Mouse (Mus musculus): ENCODE results near the gene Nap1l1. TPM values are rescaled to one million over a fixed set of nuclear protein-coding genes. Genes with fewer than 3 reads are reported as not detected.

The Nap1l1 gene
- polyA plus RNA-seq, 1 experiment from 2014 or later, result 163 TPM

DNA sequence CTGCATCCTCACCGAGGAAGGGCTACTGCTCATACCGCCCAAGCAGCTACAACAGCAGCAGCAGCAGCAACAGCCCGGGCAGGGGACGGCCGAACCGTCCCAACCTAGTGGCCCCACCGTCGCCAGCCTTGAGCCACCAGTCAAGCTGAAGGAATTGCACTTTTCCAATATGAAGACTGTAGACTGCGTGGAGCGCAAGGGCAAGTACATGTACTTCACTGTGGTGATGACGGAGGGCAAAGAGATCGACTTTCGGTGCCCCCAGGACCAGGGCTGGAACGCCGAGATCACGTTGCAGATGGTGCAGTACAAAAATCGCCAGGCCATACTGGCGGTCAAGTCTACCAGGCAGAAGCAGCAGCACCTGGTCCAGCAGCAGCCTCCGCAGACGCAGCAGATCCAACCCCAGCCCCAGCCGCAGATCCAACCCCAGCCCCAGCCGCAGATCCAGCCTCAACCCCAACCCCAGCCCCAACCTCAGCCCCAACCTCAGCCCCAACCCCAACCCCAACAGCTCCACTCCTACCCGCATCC is 34.0 kb downstream of the Nap1l1 start:
- peak overlapping the region; percentile 86 for H3K4me2 ChIP-seq
- WGBS (ENCODE audit: insufficient replicate concordance), result under 1% methylated on average over 23 of the region's 23 CpGs
- H3K9me3 ChIP-seq (replicated peaks), result no peaks in the 10 kb centered on the region
- H3K27me3 ChIP-seq, result peaks cover 46% of the 10 kb centered on the region
- peak; percentile 9 for DNase-seq
- H3K4me1 ChIP-seq (replicated peaks), result peaks cover 48% of the 10 kb centered on the region
- H3K36me3 ChIP-seq, result no peaks in the 10 kb centered on the region
- ATAC-seq (ENCODE audit: low read depth), result no peak; the same call in none of the 2 replicates
- peak overlapping the region; percentile 73 for H3K27ac ChIP-seq
- peak overlapping the region; percentile 81 for H3K9ac ChIP-seq
- peak overlapping the region; percentile 73 for H3K4me3 ChIP-seq (replicated peaks)

DNA sequence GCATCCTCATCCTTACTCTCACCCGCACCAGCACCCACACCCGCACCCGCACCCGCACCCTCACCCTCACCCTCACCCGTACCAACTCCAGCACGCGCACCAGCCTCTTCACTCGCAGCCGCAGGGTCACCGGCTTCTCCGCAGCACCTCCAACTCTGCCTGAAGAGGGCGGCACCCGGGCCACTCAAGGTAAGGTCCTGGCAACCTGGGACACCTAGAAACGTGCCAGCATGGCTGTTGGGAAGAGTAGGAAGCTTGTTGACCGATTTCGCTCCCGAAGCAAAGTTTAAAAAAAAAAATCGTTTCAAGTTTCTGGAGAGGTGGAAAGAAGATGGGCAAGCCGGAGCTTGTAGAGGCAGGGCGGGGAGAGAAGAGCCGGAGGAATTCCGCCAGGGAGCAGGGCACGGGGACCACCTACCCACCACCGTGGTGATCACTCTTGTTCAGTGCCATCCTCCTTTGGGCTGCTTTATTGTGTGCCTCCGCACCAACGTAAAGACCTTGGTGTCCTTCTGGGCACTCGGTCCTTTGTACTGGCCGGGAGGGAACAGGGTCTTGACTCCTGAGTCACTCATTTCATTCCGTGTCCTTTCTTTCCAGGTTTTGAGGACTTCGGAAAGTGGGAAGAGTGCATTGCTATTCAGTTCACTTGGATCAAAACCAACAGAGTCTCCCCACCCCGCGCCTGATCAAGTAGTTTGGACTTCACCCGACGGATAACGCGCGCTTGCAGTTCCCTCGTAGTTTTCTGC is 34.6 kb downstream of the Nap1l1 start:
- DNase-seq (peak; percentile 40), ATAC-seq (ENCODE audit: low read depth) (no peak)
- peak overlapping the region; percentile 86 for H3K4me2 ChIP-seq
- H3K27ac ChIP-seq, result no peak overlapping the region; the same call in 1 of the 2 replicates
- H3K9me3 ChIP-seq (replicated peaks), result no peaks in the 10 kb centered on the region
- 4% methylated on average over 38 of the region's 38 CpGs for WGBS (ENCODE audit: insufficient replicate concordance)
- peak overlapping the region; percentile 81 for H3K9ac ChIP-seq
- H3K27me3 ChIP-seq, result peaks cover 46% of the 10 kb centered on the region
- H3K4me3 ChIP-seq (replicated peaks), result peak overlapping the region; percentile 73
- H3K4me1 ChIP-seq (replicated peaks), result peaks cover 46% of the 10 kb centered on the region
- H3K36me3 ChIP-seq, result no peaks in the 10 kb centered on the region

DNA sequence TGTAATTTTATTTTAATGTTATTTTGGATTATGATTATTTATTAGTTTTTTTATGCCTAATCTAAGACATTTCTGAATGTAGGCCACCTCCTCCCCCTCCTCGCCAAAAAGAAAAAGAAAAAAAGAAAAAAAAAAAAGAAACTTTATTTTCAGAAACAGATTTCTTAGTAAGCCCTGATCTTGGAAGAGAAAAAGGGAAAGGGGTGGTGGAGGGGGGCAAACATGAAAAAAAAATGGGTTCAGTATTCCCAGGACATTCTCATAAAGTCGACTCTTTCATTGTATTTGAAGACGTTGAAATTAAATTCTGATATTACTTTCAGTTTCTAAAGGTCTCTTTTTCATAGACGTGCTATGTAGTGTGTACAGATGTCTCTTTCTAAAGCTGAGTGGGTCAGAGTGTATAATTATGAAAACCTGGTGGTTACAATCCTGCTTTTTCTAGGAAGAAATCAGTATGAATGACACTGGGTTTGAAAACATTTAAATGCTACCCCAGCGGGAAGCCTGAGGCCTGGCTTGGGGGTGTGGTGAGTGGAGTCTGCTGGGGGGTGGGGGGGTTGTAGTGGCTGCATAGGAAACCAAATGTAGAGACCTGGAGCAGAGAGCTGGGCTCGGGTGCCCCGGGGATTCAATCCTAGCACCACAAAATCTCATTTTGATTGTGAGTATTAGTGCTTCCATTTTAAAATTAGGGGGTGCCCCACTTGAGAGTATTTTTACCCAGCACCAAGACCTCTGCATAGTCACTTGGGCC is 35.5 kb downstream of the Nap1l1 start:
- Histone ChIP-seq H3K9ac (peak overlapping the region; percentile 39; the same call in 1 of the 2 replicates), H3K4me3 (replicated peaks) (peak overlapping the region; percentile 73), H3K27ac (no peak overlapping the region), H3K27me3 (peaks cover 46% of the 10 kb centered on the region), H3K9me3 (replicated peaks) (no peaks in the 10 kb centered on the region), H3K4me2 (peak overlapping the region; percentile 86), H3K36me3 (no peaks in the 10 kb centered on the region), H3K4me1 (replicated peaks) (peaks cover 40% of the 10 kb centered on the region)
- no peak for DNase-seq
- no peak for ATAC-seq (ENCODE audit: low read depth)
- WGBS (ENCODE audit: insufficient replicate concordance), result 22% methylated on average over 7 of the region's 7 CpGs

DNA sequence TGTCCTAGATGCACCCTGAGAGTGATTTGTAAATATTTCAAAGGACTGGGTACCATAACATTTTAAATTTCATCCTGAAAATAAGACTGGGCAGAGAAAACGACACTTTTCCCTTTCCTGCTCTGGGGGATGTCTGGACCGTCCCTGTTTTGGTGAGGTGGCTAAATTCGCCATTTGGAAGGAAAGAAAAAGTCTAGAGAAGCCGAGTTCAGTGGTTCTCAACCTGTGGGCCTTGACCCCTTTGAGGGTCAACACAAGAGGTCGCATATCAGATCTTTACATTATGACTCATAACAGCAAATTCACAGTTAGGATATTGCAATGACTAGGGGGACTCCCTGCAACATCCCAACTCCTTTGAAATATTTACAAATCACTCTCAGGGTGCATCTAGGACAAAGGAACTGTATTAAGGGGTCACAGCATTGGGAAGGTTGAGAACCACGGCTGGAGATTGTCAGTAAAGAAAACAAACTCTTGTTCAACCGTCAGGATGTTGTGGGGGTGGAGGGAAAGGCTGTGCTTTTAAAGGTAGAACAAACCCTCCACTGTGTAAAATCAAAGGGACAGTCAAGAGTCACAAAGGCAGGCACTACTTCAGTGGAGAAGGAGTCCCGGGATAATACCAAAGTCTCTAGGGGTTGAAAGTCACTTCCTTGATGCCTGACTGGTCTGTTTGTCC is 36.2 kb downstream of the Nap1l1 start:
- Histone ChIP-seq H3K9me3 (replicated peaks) (no peaks in the 10 kb centered on the region), H3K4me3 (replicated peaks) (peak overlapping the region; percentile 23; the same call in 1 of the 2 replicates), H3K9ac (no peak overlapping the region), H3K36me3 (no peaks in the 10 kb centered on the region), H3K4me2 (peak overlapping the region; percentile 37), H3K27me3 (peaks cover 46% of the 10 kb centered on the region), H3K27ac (0 out of 2 replicates have a peak overlapping the region, but pooled peaks have one; percentile 4), H3K4me1 (replicated peaks) (peaks cover 39% of the 10 kb centered on the region)
- ATAC-seq (ENCODE audit: low read depth) (no peak), DNase-seq (no peak)
- WGBS (ENCODE audit: insufficient replicate concordance), result 40% methylated on average over 8 of the region's 8 CpGs

DNA sequence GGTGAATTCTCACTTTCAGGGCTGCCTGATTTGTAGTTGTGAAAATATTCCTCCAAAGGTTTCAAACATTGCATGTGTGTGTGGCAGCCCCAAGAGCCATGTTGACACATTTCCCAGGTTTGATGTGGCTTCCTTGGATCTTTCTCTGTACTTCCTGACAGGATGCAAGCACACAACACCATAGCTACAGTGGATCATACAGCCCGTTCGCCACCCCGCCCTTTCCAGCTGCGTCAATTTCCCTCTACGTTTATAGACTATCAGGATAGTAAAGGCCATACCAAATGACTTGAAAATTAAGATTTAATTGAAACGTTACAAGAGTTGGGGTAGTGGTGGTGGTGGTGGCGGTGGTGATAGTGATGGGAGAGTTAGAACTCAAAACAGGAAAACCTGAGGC is 37.0 kb downstream of the Nap1l1 start:
- Histone ChIP-seq H3K9ac (no peak overlapping the region), H3K27ac (no peak overlapping the region), H3K27me3 (peaks cover 46% of the 10 kb centered on the region), H3K36me3 (no peaks in the 10 kb centered on the region), H3K4me2 (no peak overlapping the region), H3K9me3 (replicated peaks) (no peaks in the 10 kb centered on the region), H3K4me1 (replicated peaks) (peaks cover 41% of the 10 kb centered on the region), H3K4me3 (replicated peaks) (no peak overlapping the region)
- WGBS (ENCODE audit: insufficient replicate concordance), result 62% methylated on average over 7 of the region's 7 CpGs
- ATAC-seq (ENCODE audit: low read depth) (no peak), DNase-seq (no peak)

DNA sequence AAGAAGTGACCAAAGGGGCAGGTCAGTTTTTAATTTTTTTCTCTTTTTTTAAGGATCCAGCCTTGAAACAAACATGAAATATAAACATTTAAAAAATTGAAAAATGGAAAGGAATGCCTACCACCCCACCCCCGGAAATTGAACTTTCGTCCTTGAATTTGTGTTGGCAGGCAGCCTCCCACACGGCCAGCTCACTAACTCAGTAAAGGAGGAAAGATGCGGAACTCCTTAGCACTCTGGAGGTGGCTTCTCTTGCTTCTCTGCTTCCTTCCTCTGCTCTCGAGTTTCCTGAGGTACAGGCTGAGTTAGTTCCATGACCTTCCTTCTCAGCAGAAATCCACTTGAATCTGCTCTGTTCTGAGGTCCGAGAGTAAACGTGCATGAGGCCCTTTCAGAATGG is 37.8 kb downstream of the Nap1l1 start:
- Histone ChIP-seq H3K9ac (no peak overlapping the region), H3K9me3 (replicated peaks) (no peaks in the 10 kb centered on the region), H3K27ac (no peak overlapping the region), H3K4me1 (replicated peaks) (peaks cover 42% of the 10 kb centered on the region), H3K27me3 (peaks cover 40% of the 10 kb centered on the region), H3K4me2 (no peak overlapping the region), H3K4me3 (replicated peaks) (no peak overlapping the region), H3K36me3 (no peaks in the 10 kb centered on the region)
- DNase-seq, result no peak
- 26% methylated on average over 7 of the region's 7 CpGs for WGBS (ENCODE audit: insufficient replicate concordance)
- ATAC-seq (ENCODE audit: low read depth), result no peak

DNA sequence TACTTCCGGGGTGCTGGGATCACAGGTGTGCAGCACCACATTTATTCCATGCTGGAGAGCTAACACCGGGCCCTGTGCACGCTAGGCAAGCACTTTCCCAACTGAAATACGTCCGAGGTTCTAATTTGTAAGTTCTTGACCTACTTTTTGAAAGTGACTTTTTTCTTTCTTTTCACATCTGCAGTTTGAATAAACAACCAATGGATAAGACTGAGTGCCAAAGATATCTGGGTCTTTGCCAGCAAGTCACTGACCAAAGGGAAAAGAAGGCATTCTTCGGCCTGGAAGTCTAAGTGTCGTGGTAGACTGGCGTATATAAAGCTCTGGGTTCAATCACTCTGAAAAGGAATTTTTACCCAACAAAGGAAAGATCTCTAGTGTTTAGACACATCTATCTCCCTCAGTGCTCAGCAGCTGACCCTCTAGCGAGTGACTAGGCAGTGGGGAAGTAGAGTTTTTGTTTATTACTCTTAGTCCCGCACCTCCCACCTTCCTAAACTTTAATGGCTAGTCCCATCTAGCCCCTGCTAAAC is 39.1 kb downstream of the Nap1l1 start:
- no peak overlapping the region for H3K27ac ChIP-seq
- 76% methylated on average over 10 of the region's 10 CpGs for WGBS (ENCODE audit: insufficient replicate concordance)
- no peak overlapping the region for H3K4me3 ChIP-seq (replicated peaks)

DNA sequence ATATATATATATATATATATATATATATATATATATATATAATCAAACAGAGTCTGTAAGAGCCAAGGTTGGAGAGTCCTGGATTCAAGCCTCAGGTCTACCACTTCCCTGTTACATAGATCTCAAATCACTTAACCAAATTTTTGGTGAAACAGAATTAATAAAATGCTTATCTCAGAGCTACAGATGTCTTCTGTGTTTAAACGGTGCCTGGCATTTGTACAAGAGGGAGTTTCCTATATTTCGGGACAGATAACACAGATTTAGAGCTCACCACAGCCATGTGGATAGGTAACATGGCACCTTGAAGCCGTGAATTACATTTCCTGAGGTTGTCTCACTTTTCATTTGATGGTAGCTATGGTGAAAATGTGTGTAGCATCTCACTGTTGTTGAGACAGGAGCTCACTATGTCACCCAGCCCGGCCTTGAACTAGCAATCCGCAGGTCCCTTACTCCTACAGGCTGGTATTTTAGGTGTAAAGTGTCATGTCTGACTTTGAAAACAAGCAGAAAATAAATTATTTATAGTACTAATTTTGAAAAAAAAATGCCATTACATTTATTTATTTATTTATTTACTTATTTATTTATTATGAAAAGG is 41.4 kb downstream of the Nap1l1 start:
- DNase-seq (no peak), ATAC-seq (ENCODE audit: low read depth) (no peak)
- peaks cover 28% of the 10 kb centered on the region for H3K4me1 ChIP-seq (replicated peaks)
- H3K27ac ChIP-seq, result no peak overlapping the region
- H3K9me3 ChIP-seq (replicated peaks), result no peaks in the 10 kb centered on the region
- no peaks in the 10 kb centered on the region for H3K36me3 ChIP-seq
- peaks cover 9% of the 10 kb centered on the region for H3K27me3 ChIP-seq
- 51% methylated on average over 5 of the region's 5 CpGs for WGBS (ENCODE audit: insufficient replicate concordance)
- H3K9ac ChIP-seq, result no peak overlapping the region
- no peak overlapping the region for H3K4me2 ChIP-seq
- H3K4me3 ChIP-seq (replicated peaks), result no peak overlapping the region

More for the DNA sequence above, 39.1 kb downstream of the Nap1l1 start:
- Histone ChIP-seq H3K36me3 (no peaks in the 10 kb centered on the region), H3K4me1 (replicated peaks) (peaks cover 43% of the 10 kb centered on the region), H3K9me3 (replicated peaks) (no peaks in the 10 kb centered on the region), H3K4me2 (no peak overlapping the region), H3K9ac (no peak overlapping the region), H3K27me3 (peaks cover 32% of the 10 kb centered on the region)
- no peak for DNase-seq
- no peak for ATAC-seq (ENCODE audit: low read depth)

DNA sequence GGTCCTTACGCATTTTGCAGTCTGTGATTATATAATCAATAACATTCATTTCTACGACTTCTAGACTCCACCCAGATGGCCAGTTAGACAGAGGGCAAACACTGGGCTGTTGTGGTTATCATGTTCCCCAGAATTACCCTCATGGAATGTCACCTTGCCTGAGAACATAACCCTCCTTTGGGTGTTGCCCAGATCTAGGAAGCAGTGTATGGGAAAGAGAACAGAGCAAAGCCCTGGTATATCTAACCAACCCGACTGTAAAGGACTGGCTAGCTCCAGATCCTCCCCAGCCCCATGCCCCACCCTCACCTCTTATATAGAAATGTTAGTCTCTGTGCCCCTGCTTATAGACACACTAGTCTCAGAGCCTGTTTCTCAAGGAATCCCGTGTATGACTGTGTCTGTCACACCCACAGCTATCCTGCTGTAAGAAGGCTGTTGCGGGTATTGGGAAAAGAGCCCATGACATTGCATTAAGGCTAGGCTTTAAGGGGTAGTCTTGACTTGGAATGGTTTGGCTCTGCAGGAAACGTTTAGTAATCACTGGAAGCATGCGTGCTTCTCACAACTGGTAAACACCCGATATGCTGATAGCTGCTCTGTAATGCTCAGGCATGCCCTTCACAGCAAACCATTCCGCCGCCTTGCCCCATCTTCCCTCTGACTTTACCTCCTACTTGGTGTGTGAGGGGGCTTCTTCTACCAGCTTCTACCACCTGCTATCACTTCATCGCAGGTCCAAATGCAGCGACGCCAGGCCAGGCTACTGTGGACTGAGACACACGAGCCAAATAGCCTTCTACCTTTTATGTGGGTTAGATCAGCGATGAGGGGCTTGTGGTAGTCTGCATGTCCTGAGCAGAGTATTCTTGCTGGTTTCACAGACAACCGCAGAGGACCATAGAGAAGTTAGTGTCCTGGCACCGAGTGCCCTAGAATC is 42.3 kb downstream of the Nap1l1 start:
- Histone ChIP-seq H3K4me3 (replicated peaks) (no peak overlapping the region), H3K27ac (no peak overlapping the region), H3K9ac (no peak overlapping the region), H3K36me3 (no peaks in the 10 kb centered on the region), H3K9me3 (replicated peaks) (no peaks in the 10 kb centered on the region), H3K4me1 (replicated peaks) (peaks cover 28% of the 10 kb centered on the region), H3K27me3 (0 out of 2 replicates have a peak, but pooled peaks cover 9% of the 10 kb centered on the region), H3K4me2 (no peak overlapping the region)
- DNase-seq, result no peak
- WGBS (ENCODE audit: insufficient replicate concordance), result 48% methylated on average over 17 of the region's 17 CpGs
- ATAC-seq (ENCODE audit: low read depth), result 0 out of 2 replicates have a peak, but pooled peaks have one; percentile 17

DNA sequence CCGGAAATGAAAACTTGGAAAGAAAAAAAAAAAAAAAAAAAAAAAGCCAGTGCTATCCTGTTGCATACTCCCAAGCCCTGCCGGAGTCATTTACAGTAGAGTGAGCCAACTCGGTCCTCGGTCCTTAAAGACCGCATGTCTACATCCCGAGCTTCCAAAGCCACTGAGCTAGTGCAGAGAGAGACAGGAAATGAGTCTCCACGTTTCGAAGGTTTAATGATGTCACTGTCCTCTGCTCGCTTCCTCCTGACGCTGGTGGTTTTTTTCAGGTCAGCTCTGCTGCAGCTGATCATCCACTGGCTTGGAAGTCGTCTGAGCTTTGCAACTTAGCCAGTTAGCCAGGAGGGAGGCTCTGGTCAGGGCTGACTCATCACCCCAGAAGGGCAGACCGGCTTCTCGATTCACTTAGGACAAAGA is 43.2 kb downstream of the Nap1l1 start:
- H3K4me3 ChIP-seq (replicated peaks), result no peak overlapping the region
- DNase-seq, result no peak
- WGBS (ENCODE audit: insufficient replicate concordance), result 14% methylated on average over 13 of the region's 13 CpGs
- H3K9me3 ChIP-seq (replicated peaks), result no peaks in the 10 kb centered on the region
- 0 out of 2 replicates have a peak overlapping the region, but pooled peaks have one; percentile 29 for H3K4me2 ChIP-seq
- 0 out of 2 replicates have a peak, but pooled peaks cover 7% of the 10 kb centered on the region for H3K27me3 ChIP-seq
- H3K36me3 ChIP-seq, result no peaks in the 10 kb centered on the region
- H3K9ac ChIP-seq, result no peak overlapping the region
- peak overlapping the region; percentile 9; the same call in 1 of the 2 replicates for H3K27ac ChIP-seq
- peak; percentile 47; the same call in 1 of the 2 replicates for ATAC-seq (ENCODE audit: low read depth)
- peaks cover 28% of the 10 kb centered on the region for H3K4me1 ChIP-seq (replicated peaks)
